Mouse (Mus musculus): Measurements from ENCODE around the gene Pigm. TPM values are rescaled to one million over a fixed set of nuclear protein-coding genes. Genes with fewer than 3 reads are reported as not detected.
A peak's percentile ranks its signal among the peaks of the same experiment; 100 is the strongest.

Pigm gene
- polyA plus RNA-seq, 1 experiment from 2014 or later, result 6.6 TPM

DNA sequence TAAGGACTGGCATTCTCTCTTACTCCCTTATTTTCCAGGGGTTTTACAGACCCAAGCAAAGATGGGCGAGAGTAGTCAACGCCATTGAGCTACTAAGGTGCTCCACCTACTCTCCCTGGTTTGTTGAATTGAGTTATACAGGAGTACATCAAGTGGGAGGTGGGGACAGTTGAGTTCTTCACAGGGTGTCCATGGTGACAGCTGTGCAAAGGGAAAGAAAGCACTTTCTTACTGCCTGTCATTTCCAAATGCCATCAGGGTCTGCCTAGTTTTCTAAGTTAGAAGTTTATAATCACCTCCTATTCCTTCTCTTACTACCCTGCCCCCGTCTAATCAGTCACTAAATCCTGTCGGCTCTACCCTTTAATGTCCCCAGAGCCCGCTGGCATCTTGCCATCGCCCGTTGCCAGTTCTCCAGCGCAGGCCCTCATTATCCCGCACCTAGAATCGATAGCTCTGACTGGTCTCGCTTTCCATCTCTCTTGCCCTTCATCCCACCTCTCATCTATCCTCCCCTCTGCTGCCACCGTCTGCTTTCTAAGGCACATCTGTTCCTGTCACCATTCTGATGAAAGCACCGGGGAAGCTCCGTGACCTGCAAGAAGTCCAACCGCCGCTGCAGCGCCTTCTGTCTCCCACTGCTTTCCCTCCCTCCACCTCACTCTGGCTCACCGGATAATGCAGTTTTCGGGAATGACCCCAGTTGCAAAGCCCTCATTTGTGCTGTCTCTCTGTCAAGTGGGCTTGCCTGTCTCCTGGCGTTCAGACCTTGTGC, 15.6 kb downstream of the Pigm start:
- Histone ChIP-seq H3K9me3 (no peaks in the 10 kb centered on the region), H3K27me3 (peaks cover 25% of the 10 kb centered on the region), H3K4me3 (no peak overlapping the region), H3K4me1 (peaks cover 9% of the 10 kb centered on the region), H3K9ac (no peak overlapping the region), H3K4me2 (peak overlapping the region; percentile 18), H3K36me3 (no peaks in the 10 kb centered on the region), H3K27ac (no peak overlapping the region)
- 28% methylated on average over 20 of the region's 20 CpGs for WGBS
- no peak for ATAC-seq (ENCODE audit: insufficient number of reproducible peaks, insufficient read depth, low FRiP score, low TSS enrichment, low read depth)

- peaks cover 25% of the 10 kb centered on the region for H3K27me3 ChIP-seq
- H3K4me1 ChIP-seq, result peaks cover 9% of the 10 kb centered on the region
- no peak overlapping the region for H3K9ac ChIP-seq
- WGBS, result 87% methylated on average over 2 of the region's 2 CpGs
- no peaks in the 10 kb centered on the region for H3K36me3 ChIP-seq
- H3K4me2 ChIP-seq, result no peak overlapping the region
- H3K27ac ChIP-seq, result no peak overlapping the region
- no peak overlapping the region for H3K4me3 ChIP-seq
- ATAC-seq (ENCODE audit: insufficient number of reproducible peaks, insufficient read depth, low FRiP score, low TSS enrichment, low read depth), result 0 out of 2 replicates have a peak, but pooled peaks have one; percentile 48
- H3K9me3 ChIP-seq, result no peaks in the 10 kb centered on the region
These were observed 16.4 kb downstream of the Pigm start for GRCm38 (mm10) chr1:172392643-172393170.

DNA sequence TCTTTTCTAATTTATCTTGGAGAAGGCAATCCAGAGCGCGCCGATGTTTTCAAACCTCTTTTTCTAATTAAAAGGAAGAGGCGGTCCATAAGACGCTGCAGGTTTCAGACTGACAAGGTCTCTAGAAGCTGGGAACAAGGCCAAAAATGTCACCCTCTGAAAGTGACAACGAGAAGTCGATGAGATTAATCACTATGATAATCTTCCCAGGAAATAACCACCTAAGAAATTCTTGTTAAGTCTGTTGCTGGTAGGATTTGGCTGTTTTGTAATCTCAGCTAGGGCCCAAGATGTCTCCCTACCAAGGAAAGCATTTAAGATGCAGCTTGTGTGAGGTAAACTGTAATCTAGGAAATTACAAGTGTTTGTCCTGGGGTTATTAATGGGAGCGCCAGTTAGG, 17.4 kb downstream of the Pigm start:
- H3K36me3 ChIP-seq, result no peaks in the 10 kb centered on the region

GRCm38 (mm10) chr1:172396996-172397752, 20.8 kb downstream of the Pigm start:
- no peak overlapping the region for H3K4me3 ChIP-seq
- WGBS, result 52% methylated on average over 9 of the region's 9 CpGs
- H3K9ac ChIP-seq, result no peak overlapping the region
- ATAC-seq (ENCODE audit: insufficient number of reproducible peaks, insufficient read depth, low FRiP score, low TSS enrichment, low read depth), result no peak
- H3K4me1 ChIP-seq, result peaks cover 2% of the 10 kb centered on the region
- peaks cover 14% of the 10 kb centered on the region; the same call in 1 of the 2 replicates for H3K27me3 ChIP-seq
- no peak overlapping the region for H3K27ac ChIP-seq
- no peak overlapping the region for H3K4me2 ChIP-seq
- H3K9me3 ChIP-seq, result no peaks in the 10 kb centered on the region
- H3K36me3 ChIP-seq, result no peaks in the 10 kb centered on the region

More for the DNA sequence above, 17.4 kb downstream of the Pigm start:
- 68% methylated on average over 8 of the region's 8 CpGs for WGBS
- H3K9ac ChIP-seq, result no peak overlapping the region
- H3K4me3 ChIP-seq, result no peak overlapping the region
- H3K9me3 ChIP-seq, result no peaks in the 10 kb centered on the region
- H3K27me3 ChIP-seq, result peaks cover 25% of the 10 kb centered on the region
- peaks cover 9% of the 10 kb centered on the region for H3K4me1 ChIP-seq
- no peak overlapping the region for H3K4me2 ChIP-seq
- no peak overlapping the region for H3K27ac ChIP-seq
- ATAC-seq (ENCODE audit: insufficient number of reproducible peaks, insufficient read depth, low FRiP score, low TSS enrichment, low read depth), result no peak

DNA sequence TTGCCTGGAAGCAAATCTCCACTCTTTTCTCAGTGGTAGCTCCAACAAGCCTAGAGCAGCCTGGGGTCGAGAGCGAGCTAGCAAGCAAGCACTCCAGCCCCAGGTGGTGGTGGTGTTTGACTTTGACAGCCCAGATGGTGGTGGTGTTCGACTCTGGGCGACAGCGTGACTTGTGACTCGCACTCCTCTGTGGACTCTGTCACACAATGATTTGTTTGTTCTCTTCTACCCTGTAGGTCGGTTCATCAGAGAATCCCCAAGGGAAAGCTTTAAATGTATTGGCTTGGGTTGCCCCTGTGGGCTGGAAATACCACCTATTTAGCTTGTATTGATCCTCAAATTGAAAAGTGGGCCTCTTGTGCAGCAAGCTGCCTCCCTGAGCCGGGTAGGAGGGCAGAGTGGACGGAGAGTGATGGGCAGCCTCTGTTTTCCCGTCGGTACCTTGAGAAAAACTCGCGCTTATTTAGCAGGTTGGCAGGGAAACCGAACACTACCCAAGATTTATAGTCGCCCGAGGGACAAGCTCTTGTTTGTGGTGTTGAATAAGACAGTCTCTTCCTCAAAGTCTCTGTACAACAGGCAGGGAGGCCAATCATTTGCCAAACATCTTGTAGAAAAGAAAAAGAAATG, 29.8 kb downstream of the Pigm start:
- ATAC-seq (ENCODE audit: insufficient number of reproducible peaks, insufficient read depth, low FRiP score, low TSS enrichment, low read depth), result no peak

GRCm38 (mm10) chr1:172408996-172409395, 32.6 kb downstream of the Pigm start:
- Histone ChIP-seq H3K27ac (no peak overlapping the region), H3K27me3 (peaks cover 27% of the 10 kb centered on the region; the same call in 1 of the 2 replicates), H3K9ac (no peak overlapping the region), H3K9me3 (no peaks in the 10 kb centered on the region), H3K4me2 (no peak overlapping the region), H3K36me3 (no peaks in the 10 kb centered on the region), H3K4me3 (no peak overlapping the region), H3K4me1 (0 out of 2 replicates have a peak, but pooled peaks cover 7% of the 10 kb centered on the region)
- 6% methylated on average over 6 of the region's 6 CpGs for WGBS
- ATAC-seq (ENCODE audit: insufficient number of reproducible peaks, insufficient read depth, low FRiP score, low TSS enrichment, low read depth), result no peak

More for the DNA sequence above, 29.8 kb downstream of the Pigm start:
- peaks cover 27% of the 10 kb centered on the region; the same call in 1 of the 2 replicates for H3K27me3 ChIP-seq
- WGBS, result 35% methylated on average over 16 of the region's 16 CpGs
- H3K4me2 ChIP-seq, result no peak overlapping the region
- H3K27ac ChIP-seq, result no peak overlapping the region
- H3K4me3 ChIP-seq, result no peak overlapping the region
- H3K9me3 ChIP-seq, result no peaks in the 10 kb centered on the region
- H3K9ac ChIP-seq, result no peak overlapping the region
- 0 out of 2 replicates have a peak, but pooled peaks cover 7% of the 10 kb centered on the region for H3K4me1 ChIP-seq
- no peaks in the 10 kb centered on the region for H3K36me3 ChIP-seq

GRCm38 (mm10) chr1:172409431-172409830, 33.1 kb downstream of the Pigm start:
- no peak overlapping the region for H3K27ac ChIP-seq
- H3K9ac ChIP-seq, result no peak overlapping the region
- H3K4me1 ChIP-seq, result 0 out of 2 replicates have a peak, but pooled peaks cover 7% of the 10 kb centered on the region
- no peak overlapping the region for H3K4me3 ChIP-seq
- ATAC-seq (ENCODE audit: insufficient number of reproducible peaks, insufficient read depth, low FRiP score, low TSS enrichment, low read depth), result no peak
- 11% methylated on average over 5 of the region's 5 CpGs for WGBS
- H3K27me3 ChIP-seq, result peaks cover 29% of the 10 kb centered on the region; the same call in 1 of the 2 replicates
- no peak overlapping the region for H3K4me2 ChIP-seq
- no peaks in the 10 kb centered on the region for H3K9me3 ChIP-seq
- no peaks in the 10 kb centered on the region for H3K36me3 ChIP-seq

- Histone ChIP-seq H3K4me2 (no peak overlapping the region), H3K36me3 (no peaks in the 10 kb centered on the region), H3K9me3 (no peaks in the 10 kb centered on the region), H3K4me3 (no peak overlapping the region), H3K27me3 (peaks cover 27% of the 10 kb centered on the region; the same call in 1 of the 2 replicates), H3K27ac (no peak overlapping the region), H3K4me1 (0 out of 2 replicates have a peak, but pooled peaks cover 7% of the 10 kb centered on the region), H3K9ac (no peak overlapping the region)
- 6% methylated on average over 4 of the region's 4 CpGs for WGBS
- ATAC-seq (ENCODE audit: insufficient number of reproducible peaks, insufficient read depth, low FRiP score, low TSS enrichment, low read depth), result no peak
These were observed 34.5 kb downstream of the Pigm start for GRCm38 (mm10) chr1:172410806-172411205.

DNA sequence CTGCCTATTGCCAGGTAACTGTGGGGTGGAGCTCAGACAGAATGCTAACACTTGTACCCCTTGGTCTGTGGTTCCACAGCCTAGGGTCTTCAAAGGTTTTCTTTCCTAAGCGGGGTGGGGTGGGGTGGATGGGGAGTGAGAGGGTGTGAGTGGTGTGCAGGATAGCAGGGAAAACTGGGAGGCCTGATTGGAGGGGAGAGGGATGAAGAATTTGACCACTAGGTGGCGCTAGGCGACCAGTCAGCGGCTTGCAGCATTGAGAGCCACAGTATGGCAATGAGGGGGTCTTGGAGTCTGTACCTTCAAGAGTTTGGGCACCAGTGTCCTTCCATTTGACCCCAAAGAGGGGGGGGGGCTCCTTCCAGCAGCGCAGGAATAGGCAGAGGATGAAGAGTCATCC, 35.9 kb downstream of the Pigm start:
- 3% methylated on average over 5 of the region's 5 CpGs for WGBS
- Histone ChIP-seq H3K4me3 (no peak overlapping the region), H3K27me3 (peaks cover 17% of the 10 kb centered on the region; the same call in 1 of the 2 replicates), H3K4me1 (0 out of 2 replicates have a peak, but pooled peaks cover 2% of the 10 kb centered on the region), H3K27ac (no peak overlapping the region), H3K9ac (no peak overlapping the region), H3K9me3 (no peaks in the 10 kb centered on the region), H3K4me2 (no peak overlapping the region), H3K36me3 (no peaks in the 10 kb centered on the region)
- 0 out of 2 replicates have a peak, but pooled peaks have one; percentile 16 for ATAC-seq (ENCODE audit: insufficient number of reproducible peaks, insufficient read depth, low FRiP score, low TSS enrichment, low read depth)

GRCm38 (mm10) chr1:172413491-172414230, 37.3 kb downstream of the Pigm start:
- ATAC-seq (ENCODE audit: insufficient number of reproducible peaks, insufficient read depth, low FRiP score, low TSS enrichment, low read depth), result no peak
- 86% methylated on average over 4 of the region's 4 CpGs for WGBS
- Histone ChIP-seq H3K9ac (no peak overlapping the region), H3K4me1 (peaks cover 10% of the 10 kb centered on the region), H3K4me2 (no peak overlapping the region), H3K27me3 (peaks cover 5% of the 10 kb centered on the region; the same call in 1 of the 2 replicates), H3K9me3 (no peaks in the 10 kb centered on the region), H3K4me3 (no peak overlapping the region), H3K36me3 (no peaks in the 10 kb centered on the region), H3K27ac (no peak overlapping the region)
